Mouse (Mus musculus) embryonic facial prominence, embryonic 10.5 days (tissue): ENCODE results near the gene Tmem217. TPM values are rescaled to one million over a fixed set of nuclear protein-coding genes. Genes with fewer than 3 reads are reported as not detected.
A peak's percentile ranks its signal among the peaks of the same experiment; 100 is the strongest.

Source experiments
- DNase-seq: peaks from one replicate; pipeline ENCODE4 v3.0.0-alpha.2; 2017; ENCODE audit warnings: low spot score
- H3K27ac ChIP-seq: fragments of 300-500 bp; sonication (generic); replicated peaks from 2 replicates; pipeline ENCODE4 v1.5.1; 2016; ENCODE audit warnings: mild to moderate bottlenecking
- H3K27me3 ChIP-seq: fragments of 300-500 bp; sonication (generic); replicated peaks from 2 replicates; pipeline ENCODE4 v1.6.1; 2016; ENCODE audit warnings: low read depth, mild to moderate bottlenecking; ENCODE audit not compliant: poor library complexity, severe bottlenecking
- H3K36me3 ChIP-seq: fragments of 300-500 bp; sonication (generic); replicated peaks from 2 replicates; pipeline ENCODE4 v1.6.1; 2016; ENCODE audit warnings: mild to moderate bottlenecking, moderate library complexity
- H3K4me1 ChIP-seq: fragments of 300-500 bp; sonication (generic); 2 replicates; pipeline ENCODE4 v1.6.1; 2016
- H3K4me3 ChIP-seq: fragments of 300-500 bp; sonication (generic); 2 replicates; pipeline ENCODE4 v1.5.1; 2016; ENCODE audit warnings: mild to moderate bottlenecking, moderate library complexity
- H3K9me3 ChIP-seq: fragments of 300-500 bp; sonication (generic); 2 replicates; pipeline ENCODE4 v1.6.1; 2016; ENCODE audit warnings: mild to moderate bottlenecking
- WGBS: fragments of 180-500 bp; shearing (Covaris S2); methylation state at CpG from one replicate; pipeline ENCODE4 v1.1.7; 2016; 5-methylcytosine and 5-hydroxymethylcytosine counted together
- polyA plus RNA-seq: library from polyadenylated mRNA; unstranded; fragments of >200 nt; fragmentation: Nextera tagmentation; extraction: Ambion mirVana; gene quantifications from 2 replicates; pipeline ENCODE4 v1.2.1, GENCODE M21; 2016

Tmem217 gene
- polyA plus RNA-seq, 1 experiment from 2014 or later, result 1.5 TPM

GRCm38 (mm10) chr17:29579579-29580126 is 27.5 kb upstream of the Tmem217 start:
- Histone ChIP-seq H3K27ac (no peak overlapping the region), H3K9me3 (no peaks in the 10 kb centered on the region), H3K4me1 (peaks cover 18% of the 10 kb centered on the region), H3K4me3 (no peak overlapping the region), H3K36me3 (peaks cover 89% of the 10 kb centered on the region), H3K27me3 (no peaks in the 10 kb centered on the region)
- no peak for DNase-seq
- WGBS, result 85% methylated on average over 4 of the region's 4 CpGs

- H3K9me3 ChIP-seq, result no peaks in the 10 kb centered on the region
- peaks cover 95% of the 10 kb centered on the region for H3K36me3 ChIP-seq
- no peak overlapping the region for H3K4me3 ChIP-seq
- H3K4me1 ChIP-seq, result no peaks in the 10 kb centered on the region
- H3K27me3 ChIP-seq, result no peaks in the 10 kb centered on the region
- H3K27ac ChIP-seq, result no peak overlapping the region
- 89% methylated on average over 6 of the region's 6 CpGs for WGBS
- DNase-seq, result no peak
Observed at GRCm38 (mm10) chr17:29569831-29570230, 17.6 kb upstream of the Tmem217 start.

GRCm38 (mm10) chr17:29568435-29568834 is 16.2 kb upstream of the Tmem217 start:
- no peak overlapping the region for H3K27ac ChIP-seq
- H3K36me3 ChIP-seq, result peaks cover 92% of the 10 kb centered on the region
- no peak for DNase-seq
- H3K9me3 ChIP-seq, result no peaks in the 10 kb centered on the region
- no peaks in the 10 kb centered on the region for H3K4me1 ChIP-seq
- H3K4me3 ChIP-seq, result no peak overlapping the region
- no peaks in the 10 kb centered on the region for H3K27me3 ChIP-seq
- WGBS, result 88% methylated on average over 15 of the region's 15 CpGs

- H3K4me3 ChIP-seq, result no peak overlapping the region
- no peaks in the 10 kb centered on the region for H3K27me3 ChIP-seq
- DNase-seq, result no peak
- H3K27ac ChIP-seq, result no peak overlapping the region
- 99% methylated on average over 5 of the region's 5 CpGs for WGBS
- peaks cover 69% of the 10 kb centered on the region for H3K36me3 ChIP-seq
- H3K4me1 ChIP-seq, result no peaks in the 10 kb centered on the region
- H3K9me3 ChIP-seq, result no peaks in the 10 kb centered on the region
Observed at GRCm38 (mm10) chr17:29565521-29565920, 13.3 kb upstream of the Tmem217 start.

GRCm38 (mm10) chr17:29558476-29558875 is 6.3 kb upstream of the Tmem217 start:
- Histone ChIP-seq H3K27ac (no peak overlapping the region), H3K27me3 (no peaks in the 10 kb centered on the region), H3K36me3 (peaks cover 34% of the 10 kb centered on the region), H3K4me3 (no peak overlapping the region), H3K9me3 (peaks cover 2% of the 10 kb centered on the region; the same call in 1 of the 2 replicates), H3K4me1 (0 out of 2 replicates have a peak, but pooled peaks cover 2% of the 10 kb centered on the region)
- DNase-seq, result no peak
- WGBS, result 79% methylated on average over 5 of the region's 5 CpGs

- Histone ChIP-seq H3K27ac (no peak overlapping the region), H3K36me3 (peaks cover 28% of the 10 kb centered on the region), H3K27me3 (no peaks in the 10 kb centered on the region), H3K9me3 (peaks cover 2% of the 10 kb centered on the region; the same call in 1 of the 2 replicates), H3K4me1 (0 out of 2 replicates have a peak, but pooled peaks cover 2% of the 10 kb centered on the region), H3K4me3 (no peak overlapping the region)
- no peak for DNase-seq
- 92% methylated on average over 7 of the region's 7 CpGs for WGBS
Observed at GRCm38 (mm10) chr17:29556893-29557292, 4.7 kb upstream of the Tmem217 start.

GRCm38 (mm10) chr17:29556456-29556855 is 4.3 kb upstream of the Tmem217 start:
- DNase-seq, result no peak
- WGBS, result 96% methylated on average over 10 of the region's 10 CpGs
- peaks cover 2% of the 10 kb centered on the region; the same call in 1 of the 2 replicates for H3K9me3 ChIP-seq
- no peaks in the 10 kb centered on the region for H3K27me3 ChIP-seq
- H3K27ac ChIP-seq, result no peak overlapping the region
- H3K36me3 ChIP-seq, result peaks cover 28% of the 10 kb centered on the region
- H3K4me1 ChIP-seq, result 0 out of 2 replicates have a peak, but pooled peaks cover 2% of the 10 kb centered on the region
- H3K4me3 ChIP-seq, result no peak overlapping the region

GRCm38 (mm10) chr17:29554176-29554575 is 2.0 kb upstream of the Tmem217 start:
- no peaks in the 10 kb centered on the region for H3K9me3 ChIP-seq
- no peak overlapping the region for H3K4me3 ChIP-seq
- peaks cover 24% of the 10 kb centered on the region for H3K4me1 ChIP-seq
- no peak overlapping the region for H3K27ac ChIP-seq
- H3K36me3 ChIP-seq, result peaks cover 17% of the 10 kb centered on the region
- no peaks in the 10 kb centered on the region for H3K27me3 ChIP-seq
- DNase-seq, result no peak

GRCm38 (mm10) chr17:29551019-29551418 is 1.2 kb downstream of the Tmem217 start:
- peak overlapping the region; percentile 99 for H3K4me3 ChIP-seq
- H3K36me3 ChIP-seq, result no peaks in the 10 kb centered on the region
- H3K4me1 ChIP-seq, result peaks cover 26% of the 10 kb centered on the region
- no peak for DNase-seq
- no peak overlapping the region for H3K27ac ChIP-seq
- no peaks in the 10 kb centered on the region for H3K9me3 ChIP-seq
- WGBS, result 65% methylated on average over 6 of the region's 6 CpGs
- no peaks in the 10 kb centered on the region for H3K27me3 ChIP-seq

GRCm38 (mm10) chr17:29549543-29550428 is 2.4 kb downstream of the Tmem217 start, which contains the start of the genes Gm17657 and Tbc1d22b:
Gm17657 (minus strand) TSS chr17:29549638.
Tbc1d22b (plus strand) TSS chr17:29549785.
- under 1% methylated on average over 44 of the region's 44 CpGs for WGBS
- 0 out of 2 replicates have a peak, but pooled peaks cover 5% of the 10 kb centered on the region for H3K9me3 ChIP-seq
- peak within 1 kb of the TSS; percentile 95 for H3K27ac ChIP-seq
- peak; percentile 97 for DNase-seq
- no peaks in the 10 kb centered on the region for H3K36me3 ChIP-seq
- H3K4me3 ChIP-seq, result peak within 1 kb of the TSS; percentile 99
- H3K4me1 ChIP-seq, result peaks cover 23% of the 10 kb centered on the region
- no peaks in the 10 kb centered on the region for H3K27me3 ChIP-seq

GRCm38 (mm10) chr17:29548994-29549393 is 3.2 kb downstream of the Tmem217 start:
- H3K36me3 ChIP-seq, result no peaks in the 10 kb centered on the region
- WGBS, result 58% methylated on average over 8 of the region's 8 CpGs
- H3K4me3 ChIP-seq, result peak overlapping the region; percentile 99
- H3K9me3 ChIP-seq, result 0 out of 2 replicates have a peak, but pooled peaks cover 5% of the 10 kb centered on the region
- H3K4me1 ChIP-seq, result peaks cover 23% of the 10 kb centered on the region
- no peaks in the 10 kb centered on the region for H3K27me3 ChIP-seq
- no peak for DNase-seq
- no peak overlapping the region for H3K27ac ChIP-seq

- no peak for DNase-seq
- WGBS, result 84% methylated on average over 3 of the region's 3 CpGs
- H3K27ac ChIP-seq, result no peak overlapping the region
- H3K4me3 ChIP-seq, result no peak overlapping the region
- H3K36me3 ChIP-seq, result no peaks in the 10 kb centered on the region
- H3K27me3 ChIP-seq, result no peaks in the 10 kb centered on the region
- H3K4me1 ChIP-seq, result peaks cover 23% of the 10 kb centered on the region
- 0 out of 2 replicates have a peak, but pooled peaks cover 5% of the 10 kb centered on the region for H3K9me3 ChIP-seq
Observed at GRCm38 (mm10) chr17:29548494-29548893, 3.7 kb downstream of the Tmem217 start.
